Mouse (Mus musculus): ENCODE results near the gene Hsd17b3. TPM values are rescaled to one million over a fixed set of nuclear protein-coding genes. Genes with fewer than 3 reads are reported as not detected.

Hsd17b3 gene
- polyA plus RNA-seq, 1 experiment = not detected

DNA sequence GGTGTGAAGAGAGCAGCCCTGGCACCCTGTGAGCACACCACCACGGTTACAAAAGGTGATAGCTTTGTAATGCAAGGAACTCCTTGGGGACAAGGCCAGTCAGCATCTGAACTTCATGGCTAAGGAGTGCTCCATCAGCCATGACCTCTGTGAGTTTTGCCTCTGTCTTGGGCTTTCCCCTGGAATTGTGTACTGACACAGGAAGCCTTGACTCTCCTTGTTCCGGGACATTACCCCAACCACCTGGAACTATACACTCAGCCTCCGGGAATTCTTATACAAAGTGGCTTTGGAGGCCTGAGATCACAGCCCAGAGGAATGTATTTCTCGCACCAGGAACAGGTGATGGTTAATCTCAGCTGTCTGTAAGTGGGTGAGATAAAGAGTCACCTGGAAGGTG is 64.2 kb downstream of the Hsd17b3 start:
- no peak overlapping the region for H3K4me2 ChIP-seq (ENCODE audit: low read depth)
- no peak overlapping the region for H3ac ChIP-seq (ENCODE audit: control insufficient read depth, insufficient read length)
- H3K79me2 ChIP-seq (ENCODE audit: control insufficient read depth, insufficient read depth) = no peaks in the 10 kb centered on the region
- H3K27me3 ChIP-seq (ENCODE audit: control insufficient read depth, insufficient read depth, insufficient read length) = no peaks in the 10 kb centered on the region
- TF ChIP-seq REST (IDR thresholded peaks at IDR 0.05; ENCODE audit: insufficient read depth, insufficient read length) (no peak), USF1 (IDR thresholded peaks at IDR 0.05; ENCODE audit: low read depth) (no peak), TCF12 (IDR thresholded peaks at IDR 0.05; ENCODE audit: insufficient read depth, poor library complexity, severe bottlenecking) (no peak), MYOD1 (IDR thresholded peaks at IDR 0.05; ENCODE audit: control insufficient read depth in 1 of 3, insufficient read length in 2 of 3, low read depth in 2 of 3) (no peak), POLR2A (IDR thresholded peaks at IDR 0.05; ENCODE audit: insufficient read length, low read depth) (no peak), TCF3 (IDR thresholded peaks at IDR 0.05; ENCODE audit: insufficient read length, low read depth) (no peak), POLR2AphosphoS2 (IDR thresholded peaks at IDR 0.05; ENCODE audit: insufficient read length, low read depth) (no peak), MAX (IDR thresholded peaks at IDR 0.05; ENCODE audit: low read depth) (no peak), SRF (IDR thresholded peaks at IDR 0.05; ENCODE audit: control insufficient read depth, insufficient read length, low read depth) (no peak), CEBPB (IDR thresholded peaks at IDR 0.05; ENCODE audit: insufficient read depth, poor library complexity, severe bottlenecking) (no peak), E2F4 (IDR thresholded peaks at IDR 0.05; ENCODE audit: insufficient read depth) (no peak), MYOG (IDR thresholded peaks at IDR 0.05; ENCODE audit: control insufficient read depth in 1 of 3, insufficient read depth in 1 of 3, insufficient read length in 2 of 3, low read depth in 2 of 3) (no peak)
- no peak overlapping the region for H3K4me3 ChIP-seq
- no peaks in the 10 kb centered on the region for H3K36me3 ChIP-seq (ENCODE audit: control insufficient read depth, insufficient read depth)

DNA sequence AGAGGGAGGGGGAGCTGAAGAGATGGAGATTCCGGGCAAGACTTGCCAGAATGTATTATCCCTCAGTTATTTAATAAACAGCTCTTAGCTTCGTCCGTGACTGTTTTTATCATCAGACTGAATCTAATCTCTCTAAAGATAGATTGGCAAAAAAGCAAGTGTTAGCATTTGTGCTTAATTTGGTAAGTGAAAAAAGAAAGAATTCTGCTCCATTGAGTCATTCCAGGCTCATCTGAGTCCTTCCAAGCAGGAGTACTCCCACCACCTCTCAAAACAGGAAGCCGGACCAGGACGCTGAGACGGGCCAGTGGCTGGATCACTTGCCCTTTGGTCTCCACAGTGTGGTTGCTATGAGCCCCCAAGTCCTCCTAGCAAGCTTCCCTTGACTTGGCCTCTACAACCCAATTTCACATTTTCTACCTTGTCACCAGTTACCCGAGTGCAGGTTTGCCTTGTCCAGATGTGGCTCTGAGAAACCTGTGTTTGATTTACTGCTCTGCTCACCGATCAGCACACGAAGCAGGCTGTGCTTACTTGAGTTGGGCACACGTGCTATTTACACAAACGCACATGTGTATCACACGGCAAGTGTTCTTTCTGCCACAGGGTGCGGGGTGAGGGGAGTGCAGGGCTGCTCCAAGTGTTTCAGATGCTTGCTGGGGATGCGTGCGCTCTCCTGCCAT is 66.1 kb downstream of the Hsd17b3 start:
- Histone ChIP-seq H3K79me2 (ENCODE audit: control insufficient read depth, insufficient read depth) (no peaks in the 10 kb centered on the region), H3K27me3 (ENCODE audit: control insufficient read depth, insufficient read depth, insufficient read length) (no peaks in the 10 kb centered on the region), H3K4me2 (ENCODE audit: low read depth) (no peak overlapping the region), H3K4me3 (no peak overlapping the region), H3ac (ENCODE audit: control insufficient read depth, insufficient read length) (no peak overlapping the region), H3K36me3 (ENCODE audit: control insufficient read depth, insufficient read depth) (no peaks in the 10 kb centered on the region)
- no peak for TF ChIP-seq POLR2A (IDR thresholded peaks at IDR 0.05; ENCODE audit: insufficient read length, low read depth)

GRCm38 (mm10) chr13:64020902-64021311 is 68.1 kb downstream of the Hsd17b3 start:
- Histone ChIP-seq H3ac (ENCODE audit: control insufficient read depth, insufficient read length) (no peak overlapping the region), H3K36me3 (ENCODE audit: control insufficient read depth, insufficient read depth) (no peaks in the 10 kb centered on the region), H3K4me2 (ENCODE audit: low read depth) (no peak overlapping the region), H3K79me2 (ENCODE audit: control insufficient read depth, insufficient read depth) (no peaks in the 10 kb centered on the region), H3K27me3 (ENCODE audit: control insufficient read depth, insufficient read depth, insufficient read length) (no peaks in the 10 kb centered on the region), H3K4me3 (no peak overlapping the region)
- TF ChIP-seq TCF3 (IDR thresholded peaks at IDR 0.05; ENCODE audit: insufficient read length, low read depth) = no peak
- TF ChIP-seq MYOD1 (IDR thresholded peaks at IDR 0.05; ENCODE audit: control insufficient read depth in 1 of 3, insufficient read length in 2 of 3, low read depth in 2 of 3) = peak in 1 of 3 experiments; percentile 9
- TF ChIP-seq MYOG (IDR thresholded peaks at IDR 0.05; ENCODE audit: control insufficient read depth in 1 of 3, insufficient read depth in 1 of 3, insufficient read length in 2 of 3, low read depth in 2 of 3) = no peak

DNA sequence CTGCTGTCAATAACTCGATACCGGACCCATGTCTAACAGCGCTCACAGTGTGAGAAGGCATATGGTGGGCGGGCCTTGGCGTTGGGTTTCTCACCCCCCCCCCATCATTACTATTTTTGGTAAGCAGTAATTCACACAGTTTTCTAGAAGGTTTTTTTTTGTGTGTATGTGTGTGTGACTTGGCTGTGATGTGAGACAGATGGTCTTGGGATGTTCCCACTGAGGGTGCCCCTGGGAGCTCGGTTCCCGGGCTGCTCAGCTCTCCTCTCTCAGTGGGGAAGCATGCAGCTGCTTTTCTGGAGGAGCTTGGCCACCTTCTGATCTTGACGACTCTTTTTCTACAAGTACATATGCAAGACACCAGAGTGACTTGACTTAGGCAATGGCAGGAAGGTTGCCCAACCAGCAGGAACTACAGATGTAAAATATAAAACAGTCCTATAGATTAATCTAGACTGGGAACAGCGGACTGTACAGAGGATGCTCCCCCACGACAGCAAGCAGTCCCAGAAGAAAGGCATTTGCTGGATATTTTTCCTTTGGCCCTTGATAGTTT is 70.4 kb downstream of the Hsd17b3 start:
- Histone ChIP-seq H3K27me3 (ENCODE audit: control insufficient read depth, insufficient read depth, insufficient read length) (no peaks in the 10 kb centered on the region), H3K36me3 (ENCODE audit: control insufficient read depth, insufficient read depth) (no peaks in the 10 kb centered on the region), H3K4me2 (ENCODE audit: low read depth) (no peak overlapping the region), H3ac (ENCODE audit: control insufficient read depth, insufficient read length) (no peak overlapping the region), H3K4me3 (no peak overlapping the region), H3K79me2 (ENCODE audit: control insufficient read depth, insufficient read depth) (no peaks in the 10 kb centered on the region)
- no peak for TF ChIP-seq SRF (IDR thresholded peaks at IDR 0.05; ENCODE audit: control insufficient read depth, insufficient read length, low read depth)
- TF ChIP-seq POLR2AphosphoS2 (IDR thresholded peaks at IDR 0.05; ENCODE audit: insufficient read length, low read depth) = no peak
- no peak for TF ChIP-seq MYOG (IDR thresholded peaks at IDR 0.05; ENCODE audit: control insufficient read depth in 1 of 3, insufficient read depth in 1 of 3, insufficient read length in 2 of 3, low read depth in 2 of 3)
- TF ChIP-seq MAX (IDR thresholded peaks at IDR 0.05; ENCODE audit: low read depth) = no peak
- no peak for TF ChIP-seq E2F4 (IDR thresholded peaks at IDR 0.05; ENCODE audit: insufficient read depth)
- no peak for TF ChIP-seq USF1 (IDR thresholded peaks at IDR 0.05; ENCODE audit: low read depth)
- no peak for TF ChIP-seq TCF12 (IDR thresholded peaks at IDR 0.05; ENCODE audit: insufficient read depth, poor library complexity, severe bottlenecking)
- no peak for TF ChIP-seq TCF3 (IDR thresholded peaks at IDR 0.05; ENCODE audit: insufficient read length, low read depth)
- TF ChIP-seq MYOD1 (IDR thresholded peaks at IDR 0.05; ENCODE audit: control insufficient read depth in 1 of 3, insufficient read length in 2 of 3, low read depth in 2 of 3) = no peak
- TF ChIP-seq CEBPB (IDR thresholded peaks at IDR 0.05; ENCODE audit: insufficient read depth, poor library complexity, severe bottlenecking) = no peak
- TF ChIP-seq POLR2A (IDR thresholded peaks at IDR 0.05; ENCODE audit: insufficient read length, low read depth) = no peak

DNA sequence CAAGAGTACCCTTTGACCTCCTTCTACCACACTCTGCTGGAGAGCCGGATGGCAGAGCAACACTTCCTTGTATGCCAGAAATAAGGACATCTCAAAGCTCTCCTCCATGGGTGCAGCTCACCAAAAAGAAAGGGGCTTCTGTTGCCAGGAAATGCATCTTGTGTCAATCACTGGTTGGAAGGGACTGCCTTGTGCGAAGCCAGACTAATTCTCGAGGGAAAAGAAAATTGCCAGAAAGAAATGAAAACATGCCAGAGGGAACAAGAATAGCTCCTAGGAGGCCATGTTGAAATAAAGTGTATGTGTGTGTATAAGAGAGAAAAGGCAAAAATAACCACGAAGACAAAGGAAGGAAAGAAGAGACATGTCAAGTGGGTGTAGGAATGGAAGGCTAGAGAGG is 73.0 kb downstream of the Hsd17b3 start:
- Histone ChIP-seq H3K4me2 (ENCODE audit: low read depth) (no peak overlapping the region), H3K4me3 (no peak overlapping the region), H3K27me3 (ENCODE audit: control insufficient read depth, insufficient read depth, insufficient read length) (no peaks in the 10 kb centered on the region), H3K79me2 (ENCODE audit: control insufficient read depth, insufficient read depth) (no peaks in the 10 kb centered on the region), H3ac (ENCODE audit: control insufficient read depth, insufficient read length) (no peak overlapping the region), H3K36me3 (ENCODE audit: control insufficient read depth, insufficient read depth) (no peaks in the 10 kb centered on the region)
- TF ChIP-seq CEBPB (IDR thresholded peaks at IDR 0.05; ENCODE audit: insufficient read depth, poor library complexity, severe bottlenecking) (no peak), MAX (IDR thresholded peaks at IDR 0.05; ENCODE audit: low read depth) (no peak), REST (IDR thresholded peaks at IDR 0.05; ENCODE audit: insufficient read depth, insufficient read length) (no peak), SRF (IDR thresholded peaks at IDR 0.05; ENCODE audit: control insufficient read depth, insufficient read length, low read depth) (no peak), TCF3 (IDR thresholded peaks at IDR 0.05; ENCODE audit: insufficient read length, low read depth) (no peak), E2F4 (IDR thresholded peaks at IDR 0.05; ENCODE audit: insufficient read depth) (no peak), POLR2AphosphoS2 (IDR thresholded peaks at IDR 0.05; ENCODE audit: insufficient read length, low read depth) (no peak), MYOG (IDR thresholded peaks at IDR 0.05; ENCODE audit: control insufficient read depth in 1 of 3, insufficient read depth in 1 of 3, insufficient read length in 2 of 3, low read depth in 2 of 3) (no peak), POLR2A (IDR thresholded peaks at IDR 0.05; ENCODE audit: insufficient read length, low read depth) (no peak), TCF12 (IDR thresholded peaks at IDR 0.05; ENCODE audit: insufficient read depth, poor library complexity, severe bottlenecking) (no peak), USF1 (IDR thresholded peaks at IDR 0.05; ENCODE audit: low read depth) (no peak), MYOD1 (IDR thresholded peaks at IDR 0.05; ENCODE audit: control insufficient read depth in 1 of 3, insufficient read length in 2 of 3, low read depth in 2 of 3) (no peak)

Measured in myocyte (in vitro differentiated cells).